Mouse (Mus musculus) urinary bladder, adult 2 months (tissue): ENCODE measurements around the gene Igflr1. TPM values are rescaled to one million over a fixed set of nuclear protein-coding genes. Genes with fewer than 3 reads are reported as not detected.

Source experiments
- DNase-seq: peaks from one replicate; pipeline ENCODE4 v3.0.0; 2022; ENCODE audit warnings: low spot score
- polyA plus RNA-seq: library from polyadenylated mRNA; depleted of rRNA; stranded (reverse); fragments of >200 nt; gene quantifications from 2 replicates; pipeline ENCODE4 v1.2.3, GENCODE M21; 2012

Gene Igflr1
- polyA plus RNA-seq, 1 experiment: 3.6 TPM

GRCm38 (mm10) chr7:30588676-30589434, 23.6 kb downstream of the Igflr1 start, which contains the start of gene Kmt2b:
TSS of gene Kmt2b (minus strand) at chr7:30588726.
- peak; percentile 95 for DNase-seq

- peak; percentile 79 for DNase-seq
Observed at GRCm38 (mm10) chr7:30589435-30590301, 24.4 kb downstream of the Igflr1 start.

- DNase-seq: no peak
Observed at GRCm38 (mm10) chr7:30590927-30591604, 25.8 kb downstream of the Igflr1 start.

- no peak for DNase-seq
Observed at GRCm38 (mm10) chr7:30591605-30591951, 26.4 kb downstream of the Igflr1 start.

- no peak for DNase-seq
Observed at GRCm38 (mm10) chr7:30592772-30593423, 27.7 kb downstream of the Igflr1 start.

- no peak for DNase-seq
Observed at GRCm38 (mm10) chr7:30593579-30594509, 28.6 kb downstream of the Igflr1 start.

GRCm38 (mm10) chr7:30594510-30595024, 29.3 kb downstream of the Igflr1 start:
- DNase-seq: no peak

GRCm38 (mm10) chr7:30596093-30596492, 30.9 kb downstream of the Igflr1 start:
- DNase-seq: no peak

- DNase-seq: no peak
Observed at GRCm38 (mm10) chr7:30596811-30597210, 31.6 kb downstream of the Igflr1 start.

- no peak for DNase-seq
Observed at GRCm38 (mm10) chr7:30598786-30599185, 33.6 kb downstream of the Igflr1 start, which contains the start of gene Zbtb32. TSS of gene Zbtb32 (minus strand) at chr7:30598909.

- DNase-seq: peak; percentile 72
Observed at GRCm38 (mm10) chr7:30599933-30600353, 34.7 kb downstream of the Igflr1 start.

GRCm38 (mm10) chr7:30600651-30601050, 35.4 kb downstream of the Igflr1 start:
- DNase-seq: peak; percentile 57

GRCm38 (mm10) chr7:30602583-30602982, 37.4 kb downstream of the Igflr1 start:
- no peak for DNase-seq

- no peak for DNase-seq
Observed at GRCm38 (mm10) chr7:30604424-30604823, 39.2 kb downstream of the Igflr1 start.

- no peak for DNase-seq
Observed at GRCm38 (mm10) chr7:30604944-30605343, 39.7 kb downstream of the Igflr1 start.

GRCm38 (mm10) chr7:30607706-30608309, 42.6 kb downstream of the Igflr1 start:
- DNase-seq: no peak

- no peak for DNase-seq
Observed at GRCm38 (mm10) chr7:30608476-30608875, 43.2 kb downstream of the Igflr1 start.

GRCm38 (mm10) chr7:30610043-30610442, 44.8 kb downstream of the Igflr1 start:
- no peak for DNase-seq

GRCm38 (mm10) chr7:30612654-30613402, 47.6 kb downstream of the Igflr1 start, which contains the start of gene Upk1a:
TSS of gene Upk1a (minus strand) at chr7:30612847.
- DNase-seq: no peak
